Mouse (Mus musculus) activated CD4-positive, CD25-positive, alpha-beta regulatory T cell, adult 4 months (primary cell): ENCODE measurements around the gene Mfsd9. TPM values are rescaled to one million over a fixed set of nuclear protein-coding genes. Genes with fewer than 3 reads are reported as not detected.
"Not testable (repeated sequence)": the region's sequence is repeated elsewhere in the genome, so short reads cannot be mapped to it uniquely, and the experiment has no call there.

ENCODE experiments used
- ATAC-seq: one replicate; pipeline ENCODE4 v1.8.0; 2017
- polyA plus RNA-seq, 2 experiments: library from polyadenylated mRNA; unstranded; fragments of 100-300 nt; shearing (Covaris generic); gene quantifications; one replicate each; pipeline ENCODE4 v1.2.1; 2017

The Mfsd9 gene
- polyA plus RNA-seq, 2 experiments from 2014 or later = 0.81 to 1.1 TPM

DNA sequence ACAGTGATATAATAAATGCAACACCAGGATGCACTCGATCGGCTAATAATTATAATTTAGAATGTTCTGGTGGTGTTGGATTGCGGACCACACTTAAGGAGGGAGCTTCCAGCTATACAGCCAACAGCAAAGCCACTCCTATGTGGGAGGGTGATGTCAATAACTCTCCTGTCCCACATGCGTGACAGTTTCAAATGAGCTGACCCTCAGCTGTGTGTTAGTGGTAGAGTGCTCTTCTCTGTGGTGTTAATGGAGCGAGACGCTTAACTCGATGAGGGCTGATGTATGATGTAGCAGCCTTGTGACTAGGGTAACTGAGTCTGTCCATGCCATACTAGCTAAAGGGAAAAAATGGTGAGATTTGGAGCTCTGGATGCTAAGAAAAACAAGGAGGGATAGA, 7.0 kb downstream of the Mfsd9 start:
- ATAC-seq = no peak

GRCm38 (mm10) chr1:40776763-40777162, 13.7 kb downstream of the Mfsd9 start:
- ATAC-seq = no peak

DNA sequence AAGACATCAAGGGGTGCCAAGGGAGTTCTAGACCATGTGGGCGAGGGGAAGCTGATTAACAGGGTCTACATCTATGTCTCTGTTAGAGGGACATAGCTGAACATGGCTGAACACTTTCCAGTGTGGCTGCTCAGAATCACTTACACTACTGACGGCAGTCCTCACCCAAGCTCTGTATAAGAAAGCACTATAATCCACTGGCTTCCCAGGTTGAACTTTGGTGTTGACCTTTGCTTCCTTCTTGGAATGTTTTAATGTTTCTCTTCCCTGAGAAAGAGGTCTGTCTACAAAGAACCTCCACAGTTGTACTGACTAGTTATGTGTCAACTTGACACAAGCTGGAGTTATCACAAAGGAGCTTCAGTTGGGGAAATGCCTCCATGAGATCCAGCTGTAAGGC, 14.4 kb downstream of the Mfsd9 start:
- ATAC-seq = no peak

GRCm38 (mm10) chr1:40774040-40774439, 16.4 kb downstream of the Mfsd9 start:
- ATAC-seq = no peak

DNA sequence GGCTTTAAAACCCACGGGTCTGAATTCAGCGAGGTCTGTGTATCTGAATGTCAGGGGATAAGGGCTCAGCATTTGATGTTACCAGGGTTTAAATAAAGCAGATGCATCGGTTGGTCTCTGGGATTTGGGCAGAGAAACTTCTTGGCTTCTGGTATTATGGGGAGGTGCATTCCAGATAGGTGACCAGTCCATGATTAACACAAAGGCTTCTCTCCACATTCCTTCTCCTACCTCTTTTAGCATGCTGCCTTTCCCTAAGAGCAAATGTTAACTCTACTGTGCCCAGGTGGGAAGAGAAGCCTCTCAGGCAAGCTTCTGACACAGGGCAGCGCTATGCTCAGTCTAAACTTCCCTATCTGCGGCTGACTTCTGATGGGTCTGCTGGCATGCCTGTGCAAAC, 17.3 kb downstream of the Mfsd9 start:
- ATAC-seq = no peak

GRCm38 (mm10) chr1:40771196-40771970, 19.1 kb downstream of the Mfsd9 start:
- ATAC-seq = no peak

DNA sequence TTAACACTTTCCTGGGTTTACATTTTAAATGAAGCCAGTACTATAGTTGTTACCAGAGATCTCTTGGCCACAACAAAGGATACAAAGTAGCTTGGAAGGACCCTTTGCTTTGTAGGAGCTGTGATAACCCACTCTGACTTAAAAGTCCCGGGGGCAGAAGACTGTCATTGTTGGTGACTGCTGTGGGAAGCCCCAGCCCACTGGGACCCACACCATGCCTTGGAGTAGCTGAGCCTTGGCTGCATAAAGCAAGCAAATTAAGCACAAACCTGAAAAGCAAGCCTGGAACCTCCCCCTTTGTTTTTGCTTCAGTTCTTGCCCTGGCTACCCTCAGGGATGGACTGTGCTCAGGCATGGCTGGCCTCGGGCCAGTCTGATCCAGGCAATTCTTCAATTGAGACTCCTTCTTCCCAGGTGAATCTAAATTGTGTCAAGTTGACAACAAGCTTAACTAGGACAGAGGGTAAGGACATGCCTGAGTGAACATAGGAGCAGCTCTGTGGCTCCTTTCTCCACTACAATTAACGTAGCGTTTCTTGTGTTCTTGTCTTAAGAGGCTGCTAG, 21.1 kb downstream of the Mfsd9 start:
- no peak for ATAC-seq

- ATAC-seq = no peak
Observed at GRCm38 (mm10) chr1:40768606-40769005, 21.9 kb downstream of the Mfsd9 start.

DNA sequence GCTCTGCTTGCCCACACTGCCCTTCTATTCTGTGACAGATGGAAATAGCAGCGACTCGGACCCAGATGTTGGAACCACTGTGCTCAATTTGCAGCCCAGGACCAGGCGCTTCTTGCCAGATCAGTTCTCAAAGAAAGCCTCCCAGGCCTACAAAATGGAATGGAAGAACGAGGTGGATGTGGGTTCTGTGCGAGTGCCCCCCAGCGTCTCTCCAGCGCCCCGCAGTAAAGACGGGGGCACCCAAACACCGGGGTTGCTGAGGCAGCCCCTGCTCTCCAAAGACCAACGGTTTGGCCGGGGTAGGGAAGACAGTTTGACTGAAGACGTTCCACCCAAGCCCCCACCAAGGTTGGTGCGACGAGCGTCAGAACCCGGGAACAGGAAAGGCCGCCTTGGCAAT, 22.9 kb downstream of the Mfsd9 start:
- ATAC-seq = no peak

DNA sequence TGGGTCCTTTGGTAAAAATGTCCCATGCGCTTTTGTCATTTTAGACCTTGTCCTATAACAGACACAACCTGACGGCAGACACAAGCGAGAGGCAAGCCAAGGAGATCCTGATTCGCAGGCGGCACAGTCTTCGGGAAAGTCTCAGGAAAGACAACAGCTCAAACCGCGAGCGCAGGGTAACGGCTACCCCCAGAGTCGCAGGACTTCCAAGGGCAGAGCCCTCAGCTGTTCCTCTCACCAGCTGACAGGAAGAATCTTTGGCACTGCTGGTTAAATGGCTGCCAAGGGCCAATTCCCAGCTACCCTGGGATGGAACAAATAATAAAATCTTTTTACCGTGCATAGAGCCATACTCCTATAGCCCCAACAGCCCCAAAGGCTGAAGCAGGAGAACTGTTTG, 25.0 kb downstream of the Mfsd9 start:
- no peak for ATAC-seq

DNA sequence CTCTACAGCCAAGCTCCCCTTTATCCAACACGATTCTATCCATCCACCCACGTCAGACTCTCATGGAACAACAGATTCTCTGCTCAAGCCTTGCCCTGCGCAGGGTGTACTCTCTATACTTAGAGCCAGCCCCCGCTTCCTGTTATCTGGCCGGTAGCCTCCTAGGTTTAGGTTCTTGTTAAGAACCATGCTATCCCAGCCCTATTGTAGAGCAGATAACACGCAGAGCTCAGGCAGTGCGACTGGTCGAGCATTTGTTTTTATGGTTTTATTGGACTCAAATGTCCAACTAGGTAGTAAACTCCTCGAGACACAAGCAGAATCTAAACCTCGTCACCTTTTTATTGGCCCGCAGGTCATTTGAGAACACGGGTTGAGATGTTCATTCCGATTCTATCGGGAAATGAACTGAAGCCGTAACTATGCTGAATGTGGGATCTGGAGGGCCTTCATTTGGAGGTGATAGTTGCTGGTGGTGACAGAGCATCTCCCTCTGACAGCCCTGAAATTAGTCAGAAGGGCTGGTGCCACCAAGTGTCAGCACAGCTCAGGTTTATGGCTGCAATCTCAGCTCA, 25.7 kb downstream of the Mfsd9 start:
- ATAC-seq = no peak

- ATAC-seq = no peak
Observed at GRCm38 (mm10) chr1:40764042-40764441, 26.4 kb downstream of the Mfsd9 start.

DNA sequence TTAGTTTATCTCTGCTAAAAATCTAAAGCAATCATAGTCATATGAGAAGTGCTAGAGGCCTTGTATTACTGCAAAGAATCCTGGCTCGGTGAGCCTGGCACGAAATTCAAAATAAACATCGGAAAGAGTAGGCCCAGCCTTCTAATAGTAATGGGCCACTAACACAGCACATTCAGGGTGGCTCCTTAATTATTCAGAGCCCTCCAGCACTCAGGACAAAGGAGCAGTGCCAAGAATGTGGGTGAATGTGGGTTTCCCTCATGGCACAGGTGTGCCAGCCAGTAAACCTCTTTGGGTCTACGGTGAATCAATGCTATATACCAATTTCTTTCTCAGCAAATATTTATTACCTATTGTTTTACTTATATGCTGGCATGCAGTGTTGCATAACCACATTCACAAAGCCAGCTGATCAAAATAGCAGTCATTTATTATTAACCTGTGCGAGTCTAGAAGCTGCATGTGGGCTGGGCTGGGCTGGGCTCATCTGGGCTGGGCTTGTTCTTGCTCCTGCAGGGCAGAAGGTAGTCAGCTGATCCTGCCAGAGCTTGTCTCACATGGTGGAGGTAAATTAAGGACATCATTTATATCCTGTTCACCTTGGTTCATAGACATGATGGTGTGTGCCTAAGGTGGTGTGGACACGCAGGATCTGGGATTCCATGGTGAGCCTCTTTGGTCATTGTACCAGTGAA, 30.6 kb downstream of the Mfsd9 start:
- no peak for ATAC-seq

DNA sequence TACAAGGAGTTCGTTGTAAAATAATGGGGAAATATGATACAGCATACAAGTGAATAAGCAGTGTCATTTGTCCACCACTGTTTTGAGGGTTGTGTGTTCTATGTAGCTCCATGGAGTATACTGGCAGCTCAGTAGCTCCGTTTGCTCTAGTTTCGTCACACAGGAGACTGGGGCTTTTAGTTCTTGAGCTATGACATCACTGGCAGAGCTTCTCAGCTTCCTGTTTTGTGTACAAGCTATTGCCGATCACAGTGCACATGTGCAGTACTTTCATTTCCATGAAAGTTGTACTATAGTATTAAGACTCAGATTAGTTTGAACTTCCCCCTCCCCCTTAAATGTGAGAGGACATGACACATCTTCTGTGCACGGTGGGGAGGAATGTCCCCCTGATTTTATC, 44.4 kb downstream of the Mfsd9 start:
- no peak for ATAC-seq

DNA sequence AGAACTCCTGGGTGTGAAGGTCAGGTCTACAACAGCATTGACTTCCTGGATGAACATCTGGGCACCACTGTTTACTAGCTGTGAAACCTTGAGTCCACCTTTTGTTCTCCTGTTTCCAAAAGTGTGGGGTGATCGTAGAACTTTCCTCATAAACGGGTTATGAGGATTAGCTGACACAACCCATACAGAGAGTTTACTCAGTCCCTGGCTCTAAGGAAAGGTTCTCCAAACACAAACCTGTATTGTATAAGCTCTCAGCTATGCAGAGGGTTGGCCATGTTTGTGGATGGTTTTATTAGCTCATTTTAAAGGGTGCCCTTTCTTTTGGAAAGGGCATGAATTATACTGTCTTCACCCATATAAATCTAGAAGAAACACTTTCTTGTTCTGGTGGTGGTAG, 49.7 kb downstream of the Mfsd9 start:
- no peak for ATAC-seq

- not testable (repeated sequence) for ATAC-seq
Observed at GRCm38 (mm10) chr1:40738246-40738645, 52.2 kb downstream of the Mfsd9 start.

GRCm38 (mm10) chr1:40737671-40738070, 52.8 kb downstream of the Mfsd9 start:
- no peak for ATAC-seq

DNA sequence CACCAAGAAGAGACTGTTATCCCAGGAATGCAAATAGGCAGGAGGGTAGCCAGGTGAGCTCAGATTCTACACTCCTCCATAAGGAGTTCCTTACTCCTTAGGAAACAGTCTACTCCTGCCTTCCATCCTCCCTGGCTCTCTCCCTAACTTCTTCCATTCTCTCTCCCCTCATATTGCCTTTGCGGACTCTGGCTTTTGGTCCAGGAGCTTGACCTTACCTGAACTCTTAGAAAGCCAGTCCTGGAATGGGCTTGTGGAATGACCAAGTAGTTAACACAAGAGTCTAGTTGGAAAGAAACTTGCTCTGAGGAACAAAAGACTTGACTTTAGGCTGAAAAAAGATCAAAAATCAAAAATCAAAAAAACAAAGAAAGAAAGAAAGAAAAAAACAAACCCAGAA, 61.9 kb downstream of the Mfsd9 start:
- no peak for ATAC-seq

DNA sequence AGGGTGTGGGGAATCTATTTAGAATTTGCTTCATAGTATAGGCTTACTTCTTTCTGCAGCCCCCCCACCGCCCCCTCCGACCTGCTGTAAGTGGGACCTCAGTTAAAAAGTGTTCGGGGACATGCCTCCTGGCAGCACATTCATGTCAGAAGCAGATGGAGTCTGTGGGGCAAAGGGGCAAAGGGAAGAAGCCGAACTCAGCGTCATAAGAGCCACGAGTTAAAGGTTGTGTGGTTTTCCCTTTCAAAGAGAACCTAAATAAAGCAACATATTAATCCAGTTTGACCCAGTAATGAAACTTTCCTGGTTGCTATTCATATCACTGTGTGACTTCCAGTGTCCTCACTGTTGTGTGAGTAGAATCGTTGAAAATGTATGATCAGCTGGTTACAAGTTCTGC, 63.1 kb downstream of the Mfsd9 start:
- ATAC-seq = no peak

DNA sequence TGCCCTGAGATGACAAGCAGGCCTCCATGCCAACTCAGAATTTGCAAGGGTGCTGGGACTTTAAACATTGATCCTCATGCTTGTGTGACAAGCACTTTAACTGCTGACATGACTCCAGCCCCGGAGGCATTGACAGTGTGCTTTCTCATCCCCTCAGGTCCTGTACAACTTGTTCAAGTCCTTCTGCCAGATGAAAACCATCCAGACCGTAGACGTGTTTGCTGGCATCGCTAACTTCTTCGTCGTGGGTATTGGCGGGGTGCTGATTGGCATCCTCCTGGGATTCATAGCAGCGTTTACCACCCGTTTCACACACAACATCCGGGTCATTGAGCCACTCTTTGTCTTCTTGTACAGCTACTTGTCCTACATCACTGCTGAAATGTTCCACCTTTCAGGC, 64.4 kb downstream of the Mfsd9 start:
- no peak for ATAC-seq
